In the genomic region with DNA sequence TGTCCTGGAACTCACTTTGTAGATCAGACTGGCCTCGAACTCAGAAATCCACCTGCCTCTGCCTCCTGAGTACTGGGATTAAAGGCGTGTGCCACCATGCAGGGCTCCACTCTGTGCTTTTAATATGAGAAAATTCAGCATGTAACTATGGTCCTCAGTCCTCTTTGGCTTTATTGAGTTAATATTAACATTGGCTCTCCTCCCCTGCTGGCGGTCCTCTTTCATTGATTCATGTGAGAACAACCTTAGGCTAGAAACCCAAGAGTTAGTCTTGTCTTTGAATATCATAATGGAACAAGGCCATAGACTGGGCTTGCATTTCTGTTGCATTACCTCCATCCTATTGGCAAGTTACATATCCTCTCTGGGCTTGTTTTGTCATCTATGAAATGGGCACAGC, we compare ENCODE assay signal across 23 mouse cellular contexts.
DNase-seq lines count a peak whose midpoint lies in the region; ATAC-seq and TF ChIP-seq lines count a peak whose summit lies in the region.
"Had no signal": no experiment of that assay in that cellular context is flagged by ENCODE, and none has a peak within 500 bp of the region (broad histone marks: within the 10 kb centered on the region; RNA-seq: fewer than 3 reads in every experiment).

No protein-coding gene starts in this region.

- no peak for TF ChIP-seq CTCF in kidney, adult 2 months (conservative IDR thresholded peaks at IDR 0.05; ENCODE audit: insufficient read depth, insufficient read length, low read depth, low read length)
- TF ChIP-seq CTCF in liver, adult 2 months (IDR thresholded peaks at IDR 0.05; ENCODE audit: low read depth, low read length) = no peak

- peak; percentile 48 for DNase-seq in heart, adult 11 months
- DNase-seq in heart, postnatal 25 days (ENCODE audit: low spot score) = no peak
- peak; percentile 74 for DNase-seq in kidney, adult 2 months
- peak; percentile 77 for DNase-seq in kidney, adult 9 months
- no peak for DNase-seq in kidney, postnatal 10 days
- DNase-seq in liver, adult 2 months (ENCODE audit: extremely low read depth, low read depth, low spot score) = peak; percentile 82
- DNase-seq: adrenal gland, postnatal 14 days; cerebellum, adult 11 months; cerebellum, adult 18-20 months; cerebellum, adult 8-10 months; cerebellum, adult 9-11 months; cerebellum, postnatal 14 days; cerebellum, postnatal 36 days; embryo, embryonic 11 days had no signal

- H3K36me3 ChIP-seq in kidney, adult 2 months (ENCODE audit: control insufficient read depth, insufficient read depth, low read length) = no peaks in the 10 kb centered on the region
- no peaks in the 10 kb centered on the region for H3K36me3 ChIP-seq in kidney, embryonic 16.5 days (ENCODE audit: insufficient read depth, low read length)
- H3K36me3 ChIP-seq in liver, adult 2 months (ENCODE audit: control insufficient read depth, insufficient read depth, low read length) = no peaks in the 10 kb centered on the region
- H3K36me3 ChIP-seq in liver, embryonic 12.5 days = no peaks in the 10 kb centered on the region
- H3K36me3 ChIP-seq: embryonic facial prominence, embryonic 13.5 days; embryonic facial prominence, embryonic 15.5 days; forebrain, embryonic 10.5 days; forebrain, embryonic 12.5 days had no signal

- no peaks in the 10 kb centered on the region for H3K79me2 ChIP-seq in liver, adult 2 months (ENCODE audit: control insufficient read depth, insufficient read depth, low read length)

- H3K27me3 ChIP-seq in kidney, adult 2 months (replicated peaks; ENCODE audit: control insufficient read depth, insufficient read depth, low read length) = no peaks in the 10 kb centered on the region
- H3K27me3 ChIP-seq in kidney, embryonic 16.5 days (ENCODE audit: insufficient read depth, low read length) = no peaks in the 10 kb centered on the region
- no peaks in the 10 kb centered on the region for H3K27me3 ChIP-seq in liver, adult 2 months (ENCODE audit: control insufficient read depth, insufficient read depth, low read length)
- H3K27me3 ChIP-seq in liver, embryonic 12.5 days (replicated peaks) = no peaks in the 10 kb centered on the region
- H3K27me3 ChIP-seq: embryonic facial prominence, embryonic 13.5 days; embryonic facial prominence, embryonic 15.5 days; forebrain, embryonic 12.5 days had no signal

- H3K27ac ChIP-seq in kidney, adult 2 months (ENCODE audit: insufficient read depth, low read depth, low read length) = peak overlapping the region; percentile 79
- no peak overlapping the region for H3K27ac ChIP-seq in kidney, embryonic 16.5 days (ENCODE audit: low read length)
- no peak overlapping the region for H3K27ac ChIP-seq in liver, adult 2 months (replicated peaks; ENCODE audit: insufficient read depth, low read depth, low read length)
- no peak overlapping the region for H3K27ac ChIP-seq in liver, embryonic 12.5 days
- H3K27ac ChIP-seq: forebrain, embryonic 10.5 days; forebrain, embryonic 12.5 days had no signal

- H3K4me1 ChIP-seq in kidney, adult 2 months (ENCODE audit: control insufficient read depth, insufficient read depth, low read length) = peaks cover 12% of the 10 kb centered on the region
- H3K4me1 ChIP-seq in kidney, embryonic 16.5 days (ENCODE audit: insufficient read depth, low read length) = peaks cover 11% of the 10 kb centered on the region
- peaks cover 12% of the 10 kb centered on the region; the same call in 1 of the 2 replicates for H3K4me1 ChIP-seq in liver, adult 2 months (ENCODE audit: control insufficient read depth, insufficient read depth, low read length)
- H3K4me1 ChIP-seq in liver, embryonic 12.5 days = no peaks in the 10 kb centered on the region
- H3K4me1 ChIP-seq: embryonic facial prominence, embryonic 15.5 days; forebrain, embryonic 10.5 days; forebrain, embryonic 12.5 days had no signal

- H3K4me2 ChIP-seq in kidney, embryonic 16.5 days (replicated peaks; ENCODE audit: low read depth, low read length) = no peak overlapping the region
- H3K4me2 ChIP-seq in liver, embryonic 12.5 days = no peak overlapping the region
- H3K4me2 ChIP-seq: embryonic facial prominence, embryonic 13.5 days; embryonic facial prominence, embryonic 15.5 days; forebrain, embryonic 12.5 days had no signal

- TF ChIP-seq POLR2A in kidney, adult 2 months (IDR thresholded peaks at IDR 0.05; ENCODE audit: low read depth, low read length) = no peak
- no peak for TF ChIP-seq POLR2A in liver, adult 2 months (IDR thresholded peaks at IDR 0.05; ENCODE audit: extremely low read depth, insufficient read depth, low read length)

- no peaks in the 10 kb centered on the region for H3K9me3 ChIP-seq in kidney, embryonic 16.5 days (ENCODE audit: low read length)
- H3K9me3 ChIP-seq in liver, embryonic 12.5 days (replicated peaks) = no peaks in the 10 kb centered on the region
- H3K9me3 ChIP-seq: embryonic facial prominence, embryonic 13.5 days; embryonic facial prominence, embryonic 15.5 days; forebrain, embryonic 10.5 days; forebrain, embryonic 12.5 days had no signal

- 82% methylated on average over 3 of the region's 3 CpGs for WGBS in kidney, adult 2 months
- WGBS in kidney, embryonic 16.5 days = 87% methylated on average over 3 of the region's 3 CpGs
- WGBS in liver, adult 2 months = 40% methylated on average over 3 of the region's 3 CpGs
- 62% methylated on average over 3 of the region's 3 CpGs for WGBS in liver, embryonic 12.5 days (ENCODE audit: insufficient replicate concordance)

- H3K9ac ChIP-seq in kidney, embryonic 16.5 days (replicated peaks; ENCODE audit: low read length) = no peak overlapping the region
- no peak overlapping the region for H3K9ac ChIP-seq in liver, adult 2 months (ENCODE audit: low read depth, low read length)
- no peak overlapping the region for H3K9ac ChIP-seq in liver, embryonic 12.5 days
- H3K9ac ChIP-seq: embryonic facial prominence, embryonic 13.5 days; embryonic facial prominence, embryonic 15.5 days; forebrain, embryonic 12.5 days had no signal

- H3K4me3 ChIP-seq in kidney, adult 2 months (ENCODE audit: insufficient read depth, low read depth, low read length) = no peak overlapping the region
- no peak overlapping the region for H3K4me3 ChIP-seq in kidney, embryonic 16.5 days (ENCODE audit: low read length)
- no peak overlapping the region for H3K4me3 ChIP-seq in liver, adult 2 months (ENCODE audit: insufficient read depth, low read depth, low read length)
- no peak overlapping the region for H3K4me3 ChIP-seq in liver, embryonic 12.5 days
- H3K4me3 ChIP-seq: embryonic facial prominence, embryonic 13.5 days; embryonic facial prominence, embryonic 15.5 days; erythroblast, embryonic 14.5 days; forebrain, embryonic 10.5 days; forebrain, embryonic 12.5 days had no signal

- no peak for ATAC-seq in kidney, embryonic 16.5 days (ENCODE audit: low FRiP score, low TSS enrichment)
- no peak for ATAC-seq in liver, embryonic 12.5 days
- ATAC-seq: forebrain, embryonic 14.5 days; forebrain, embryonic 16.5 days had no signal

- intact Hi-C loops in heart, postnatal 25 days (cut with DNase I) = no loop called here

Comparison
In these comparisons a context has a peak if more than half of its experiments do, and no peak if none do; other contexts are left out.
1. DNase-seq: peak in heart, adult 11 months (single experiment), kidney, adult 2 months (single experiment), kidney, adult 9 months (single experiment) and liver, adult 2 months (single experiment); none in heart, postnatal 25 days (single experiment) and kidney, postnatal 10 days (single experiment).